Mouse (Mus musculus): ENCODE data around the gene Gabrg2.

DNA sequence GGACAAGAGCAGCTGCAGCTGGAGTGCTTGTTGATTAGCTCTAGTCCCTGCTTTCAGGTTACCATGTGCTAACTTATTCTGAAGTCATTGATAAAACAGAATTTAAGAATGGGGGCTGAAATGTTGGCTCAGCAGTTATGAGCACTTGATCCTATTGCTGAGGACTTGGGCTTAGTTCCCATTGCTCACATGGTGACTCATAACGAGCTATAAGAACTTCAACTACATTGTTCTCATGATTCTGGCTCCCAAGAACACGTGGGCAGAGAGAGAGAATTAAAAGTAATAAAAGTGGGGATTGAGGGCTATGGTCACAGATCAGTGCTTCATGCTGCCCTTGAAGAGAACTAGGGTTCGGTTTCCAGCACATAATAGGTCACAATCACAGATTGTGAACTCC is 48.8 kb downstream of the Gabrg2 start:
- TF ChIP-seq RAD21 (IDR thresholded peaks at IDR 0.05; ENCODE audit: low read depth, low read length) (no peak), CHD1 (IDR thresholded peaks at IDR 0.05; ENCODE audit: low read depth, low read length) (no peak), POLR2A (IDR thresholded peaks at IDR 0.05; ENCODE audit: control insufficient read depth in 1 of 2, insufficient read depth in 1 of 2, low read depth in 1 of 2, low read length in 2 of 2, poor library complexity in 1 of 2) (no peak), TAL1 (IDR thresholded peaks at IDR 0.05; ENCODE audit: low read length) (no peak), JUND (IDR thresholded peaks at IDR 0.05; ENCODE audit: low read depth, low read length) (no peak), BHLHE40 (IDR thresholded peaks at IDR 0.05; ENCODE audit: borderline replicate concordance, low read depth, low read length) (no peak), HCFC1 (IDR thresholded peaks at IDR 0.05; ENCODE audit: low read depth, low read length) (no peak), ZNF384 (IDR thresholded peaks at IDR 0.05; ENCODE audit: low read depth, low read length) (no peak), EP300 (IDR thresholded peaks at IDR 0.05; ENCODE audit: low read depth in 1 of 2, low read length in 2 of 2) (no peak)

All from MEL (cell line).